Mouse (Mus musculus): ENCODE data around the gene Hcfc1r1. TPM values are rescaled to one million over a fixed set of nuclear protein-coding genes. Genes with fewer than 3 reads are reported as not detected.

The Hcfc1r1 gene
- total RNA-seq, 1 experiment from 2014 or later, result 21.9 TPM

- no peak for ATAC-seq (ENCODE audit: extremely low read depth, insufficient number of reproducible peaks, low FRiP score, poor library complexity, severe bottlenecking)
Observed at GRCm38 (mm10) chr17:23703301-23703700, 29.9 kb downstream of the Hcfc1r1 start.

GRCm38 (mm10) chr17:23704741-23705140 lies 31.3 kb downstream of the Hcfc1r1 start:
- ATAC-seq (ENCODE audit: extremely low read depth, insufficient number of reproducible peaks, low FRiP score, poor library complexity, severe bottlenecking), result no peak

- no peak for ATAC-seq (ENCODE audit: extremely low read depth, insufficient number of reproducible peaks, low FRiP score, poor library complexity, severe bottlenecking)
Observed at GRCm38 (mm10) chr17:23705525-23706104, 32.2 kb downstream of the Hcfc1r1 start.

- ATAC-seq (ENCODE audit: extremely low read depth, insufficient number of reproducible peaks, low FRiP score, poor library complexity, severe bottlenecking), result peak; percentile 75
Observed at GRCm38 (mm10) chr17:23706212-23706611, 32.8 kb downstream of the Hcfc1r1 start.

GRCm38 (mm10) chr17:23717003-23717402 lies 43.6 kb downstream of the Hcfc1r1 start:
- no peak for ATAC-seq (ENCODE audit: extremely low read depth, insufficient number of reproducible peaks, low FRiP score, poor library complexity, severe bottlenecking)

- ATAC-seq (ENCODE audit: extremely low read depth, insufficient number of reproducible peaks, low FRiP score, poor library complexity, severe bottlenecking), result no peak
Observed at GRCm38 (mm10) chr17:23719455-23719854, 46.1 kb downstream of the Hcfc1r1 start.

- ATAC-seq (ENCODE audit: extremely low read depth, insufficient number of reproducible peaks, low FRiP score, poor library complexity, severe bottlenecking), result no peak
Observed at GRCm38 (mm10) chr17:23721886-23722285, 48.5 kb downstream of the Hcfc1r1 start.

- ATAC-seq (ENCODE audit: extremely low read depth, insufficient number of reproducible peaks, low FRiP score, poor library complexity, severe bottlenecking), result no peak
Observed at GRCm38 (mm10) chr17:23722376-23723125, 49.2 kb downstream of the Hcfc1r1 start, which contains the start of gene 1520401A03Rik. Gene 1520401A03Rik (minus strand): TSS chr17:23722783.

Other genes starting within 250 kb of the Hcfc1r1 start
- 0.12 TPM in 1 of 2 replicates, not detected in the other for gene Vmn2r117, start 193.9 kb upstream of the Hcfc1r1 start, total RNA-seq (2017)
- 5.1 and 5.6 TPM in 2 replicates for gene Zfp213, start 109.4 kb upstream of the Hcfc1r1 start, total RNA-seq (2017)
- not detected in 2 replicates for gene Zfp13, start 74.1 kb upstream of the Hcfc1r1 start, total RNA-seq (2017)
- not detected in 2 replicates for gene Zscan10, start 72.7 kb upstream of the Hcfc1r1 start, total RNA-seq (2017)
- 11.4 and 14.9 TPM in 2 replicates for gene Mmp25, start 28.3 kb upstream of the Hcfc1r1 start, total RNA-seq (2017)
- 0.37 TPM in 1 of 2 replicates, not detected in the other for gene Bicdl2, start 13.1 kb upstream of the Hcfc1r1 start, total RNA-seq (2017)
- gene Thoc6, start 286 bp downstream of the Hcfc1r1 start, total RNA-seq (2017), result 15.2 and 16.0 TPM in 2 replicates
- 10.5 and 13.4 TPM in 2 replicates for gene Tnfrsf12a, start 3.9 kb downstream of the Hcfc1r1 start, total RNA-seq (2017)
- not detected in 2 replicates for gene Cldn6, start 5.7 kb downstream of the Hcfc1r1 start, total RNA-seq (2017)
- gene Cldn9, start 10.4 kb downstream of the Hcfc1r1 start, total RNA-seq (2017), result not detected in 2 replicates
- gene 1520401A03Rik, start 49.2 kb downstream of the Hcfc1r1 start, total RNA-seq (2017), result not detected in 2 replicates
- gene Pkmyt1, start 52.7 kb downstream of the Hcfc1r1 start, total RNA-seq (2017), result 6.5 and 8.0 TPM in 2 replicates
- gene Paqr4, start 67.3 kb downstream of the Hcfc1r1 start, total RNA-seq (2017), result 0.70 TPM in 1 of 2 replicates, not detected in the other
- 0.23 TPM in 1 of 2 replicates, not detected in the other for gene Kremen2, start 72.2 kb downstream of the Hcfc1r1 start, total RNA-seq (2017)
- gene Flywch1, start 98.0 kb downstream of the Hcfc1r1 start, total RNA-seq (2017), result 16.8 and 18.3 TPM in 2 replicates
- gene Flywch2, start 112.5 kb downstream of the Hcfc1r1 start, total RNA-seq (2017), result not detected in 2 replicates
- gene Srrm2, start 116.9 kb downstream of the Hcfc1r1 start, total RNA-seq (2017), result 281 and 303 TPM in 2 replicates
- 93.3 and 94.9 TPM in 2 replicates for gene Elob, start 155.5 kb downstream of the Hcfc1r1 start, total RNA-seq (2017)
- not detected in 2 replicates for gene Prss33, start 162.5 kb downstream of the Hcfc1r1 start, total RNA-seq (2017)
- 0.37 and 0.93 TPM in 2 replicates for gene Prss32, start 170.3 kb downstream of the Hcfc1r1 start, total RNA-seq (2017)
- not detected in 2 replicates for gene Prss41, start 170.6 kb downstream of the Hcfc1r1 start, total RNA-seq (2017)
- gene Prss21, start 194.5 kb downstream of the Hcfc1r1 start, total RNA-seq (2017), result not detected in 2 replicates
- gene Dcpp1, start 207.3 kb downstream of the Hcfc1r1 start, total RNA-seq (2017), result not detected in 2 replicates
- gene Dcpp2, start 207.3 kb downstream of the Hcfc1r1 start, total RNA-seq (2017), result not detected in 2 replicates
- gene Dcpp3, start 243.9 kb downstream of the Hcfc1r1 start, total RNA-seq (2017), result not detected in 2 replicates

Measured in neutrophil, adult 5-6 weeks (primary cell).